Comparison of ENCODE assay signal across 8 mouse cellular contexts in the genomic region with DNA sequence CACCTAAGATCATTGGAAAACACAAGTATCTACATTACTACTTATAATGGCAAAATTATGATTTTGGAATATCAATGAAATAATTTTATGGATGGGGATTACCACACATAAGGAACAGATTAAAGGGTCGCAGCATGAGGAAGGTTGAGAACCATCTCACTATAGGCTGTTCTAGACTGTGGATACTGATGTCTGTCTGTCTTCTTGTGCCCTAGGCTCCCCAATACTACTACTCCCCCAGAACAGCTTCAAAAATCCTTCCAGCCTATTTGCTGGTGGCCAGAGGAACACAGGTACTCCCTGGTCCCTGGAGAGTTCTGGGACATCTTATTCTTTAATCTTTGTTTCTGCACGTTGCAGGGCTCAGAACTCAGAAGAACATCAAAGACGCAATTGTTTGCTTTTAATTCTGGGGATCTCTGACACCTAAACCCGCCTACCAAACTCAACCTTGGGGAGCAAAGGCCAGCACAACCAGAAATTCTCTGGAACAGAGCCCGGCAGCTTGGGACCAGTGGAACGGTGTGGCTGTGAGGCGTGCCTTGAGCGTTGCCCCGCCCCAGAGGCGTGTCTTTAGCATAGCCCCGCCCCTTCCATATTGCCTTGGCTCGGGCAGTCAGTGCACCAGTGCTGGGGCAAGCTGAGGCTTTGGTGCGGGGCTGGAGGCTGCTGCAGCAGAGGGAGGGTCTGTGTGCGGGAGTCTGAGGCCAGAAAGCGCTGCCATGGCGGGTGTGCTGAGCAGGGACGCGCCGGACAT. TPM values are rescaled to one million over a fixed set of nuclear protein-coding genes. Genes with fewer than 3 reads are reported as not detected.
DNase-seq lines count a peak whose midpoint lies in the region; ATAC-seq lines count a peak whose summit lies in the region.

A gene (plus strand): TSS at position 576 of the 757 bp plus-strand sequence.

- peak within 1 kb of the TSS; percentile 84 for H3K4me2 ChIP-seq in embryonic facial prominence, embryonic 11.5 days (ENCODE audit: low read depth, low read length)
- peak within 1 kb of the TSS; percentile 91 for H3K4me2 ChIP-seq in midbrain, embryonic 13.5 days (replicated peaks)
- peak within 1 kb of the TSS; percentile 81 for H3K4me2 ChIP-seq in stomach, embryonic 15.5 days

- DNase-seq in layer of hippocampus, adult 11-12 months (ENCODE audit: low spot score): peak; percentile 79
- DNase-seq in layer of hippocampus, adult 9-10 months (ENCODE audit: low spot score): no peak
- DNase-seq in embryonic facial prominence, embryonic 11.5 days (ENCODE audit: low spot score): peak; percentile 92
- peak; percentile 84 for DNase-seq in kidney, adult 11 months
- DNase-seq in limb, embryonic 10.5 days (ENCODE audit: low spot score): peak; percentile 88

- peak within 1 kb of the TSS; percentile 62 for H3K4me3 ChIP-seq in embryonic facial prominence, embryonic 11.5 days (ENCODE audit: low read depth, low read length)
- H3K4me3 ChIP-seq in limb, embryonic 10.5 days: peak within 1 kb of the TSS; percentile 67
- peak within 1 kb of the TSS; percentile 66 for H3K4me3 ChIP-seq in midbrain, embryonic 13.5 days (replicated peaks)
- peak within 1 kb of the TSS; percentile 67 for H3K4me3 ChIP-seq in stomach, embryonic 15.5 days (replicated peaks)

- H3K27ac ChIP-seq in embryonic facial prominence, embryonic 11.5 days (replicated peaks; ENCODE audit: low read depth, low read length): no peak within 1 kb of the TSS
- H3K27ac ChIP-seq in limb, embryonic 10.5 days: peak within 1 kb of the TSS; percentile 86
- no peak within 1 kb of the TSS for H3K27ac ChIP-seq in midbrain, embryonic 13.5 days
- H3K27ac ChIP-seq in stomach, embryonic 15.5 days: peak within 1 kb of the TSS; percentile 17; the same call in 1 of the 2 replicates

- peak within 1 kb of the TSS; percentile 65 for H3K9ac ChIP-seq in embryonic facial prominence, embryonic 11.5 days (replicated peaks; ENCODE audit: low read length)
- H3K9ac ChIP-seq in midbrain, embryonic 13.5 days (replicated peaks): peak within 1 kb of the TSS; percentile 74
- H3K9ac ChIP-seq in stomach, embryonic 15.5 days: peak within 1 kb of the TSS; percentile 39; the same call in 1 of the 2 replicates

- no peaks in the 10 kb centered on the region for H3K36me3 ChIP-seq in embryonic facial prominence, embryonic 11.5 days (replicated peaks; ENCODE audit: control insufficient read depth, insufficient read depth, low read depth, low read length)
- no peaks in the 10 kb centered on the region for H3K36me3 ChIP-seq in limb, embryonic 10.5 days
- no peaks in the 10 kb centered on the region for H3K36me3 ChIP-seq in midbrain, embryonic 13.5 days
- no peaks in the 10 kb centered on the region for H3K36me3 ChIP-seq in stomach, embryonic 15.5 days

- ATAC-seq in embryonic facial prominence, embryonic 11.5 days (replicated peaks; ENCODE audit: insufficient number of reproducible peaks, low FRiP score, low TSS enrichment, low read depth): peak; percentile 100
- peak; percentile 53 for ATAC-seq in granulocyte monocyte progenitor cell, adult 5-6 weeks (replicated peaks; ENCODE audit: poor library complexity, severe bottlenecking)
- peak; percentile 100 for ATAC-seq in midbrain, embryonic 13.5 days
- peak; percentile 100 for ATAC-seq in stomach, embryonic 15.5 days (ENCODE audit: insufficient read depth, low FRiP score, low read depth)

- H3K9me3 ChIP-seq in embryonic facial prominence, embryonic 11.5 days (replicated peaks; ENCODE audit: control insufficient read depth, low read length): no peaks in the 10 kb centered on the region
- H3K9me3 ChIP-seq in limb, embryonic 10.5 days (replicated peaks): no peaks in the 10 kb centered on the region
- H3K9me3 ChIP-seq in midbrain, embryonic 13.5 days: no peaks in the 10 kb centered on the region
- no peaks in the 10 kb centered on the region for H3K9me3 ChIP-seq in stomach, embryonic 15.5 days

- H3K4me1 ChIP-seq in embryonic facial prominence, embryonic 11.5 days (ENCODE audit: control insufficient read depth, insufficient read depth, low read length): no peaks in the 10 kb centered on the region
- H3K4me1 ChIP-seq in limb, embryonic 10.5 days: peaks cover 2% of the 10 kb centered on the region; the same call in 1 of the 2 replicates
- H3K4me1 ChIP-seq in midbrain, embryonic 13.5 days (replicated peaks): peaks cover 11% of the 10 kb centered on the region
- H3K4me1 ChIP-seq in stomach, embryonic 15.5 days: no peaks in the 10 kb centered on the region

- no peaks in the 10 kb centered on the region for H3K27me3 ChIP-seq in embryonic facial prominence, embryonic 11.5 days (ENCODE audit: control insufficient read depth, insufficient read depth, low read length)
- H3K27me3 ChIP-seq in limb, embryonic 10.5 days (ENCODE audit: low read depth, poor library complexity, severe bottlenecking): no peaks in the 10 kb centered on the region
- no peaks in the 10 kb centered on the region for H3K27me3 ChIP-seq in midbrain, embryonic 13.5 days
- H3K27me3 ChIP-seq in stomach, embryonic 15.5 days (replicated peaks): no peaks in the 10 kb centered on the region

- 5% methylated on average over 19 of the region's 19 CpGs for WGBS in embryonic facial prominence, embryonic 11.5 days
- 5% methylated on average over 19 of the region's 19 CpGs for WGBS in limb, embryonic 10.5 days
- WGBS in midbrain, embryonic 13.5 days: 7% methylated on average over 19 of the region's 19 CpGs
- 6% methylated on average over 18 of the region's 19 CpGs for WGBS in stomach, embryonic 15.5 days

RNA-seq across cellular contexts. Expression of the gene that starts here (rescaled TPM):
- 6.4 and 6.5 TPM in 2 replicates for polyA plus RNA-seq in embryonic facial prominence, embryonic 11.5 days (2014; fragmentation: Nextera tagmentation; extraction: Ambion mirVana)
- total RNA-seq in granulocyte monocyte progenitor cell, adult 5-6 weeks (2014; fragmentation: Nextera tagmentation): not detected in 2 replicates
- not detected in 2 replicates for total RNA-seq in granulocyte monocyte progenitor cell, adult 5-6 weeks (2017)
- 8.8 and 10.9 TPM in 2 replicates for polyA plus RNA-seq in limb, embryonic 10.5 days (2016; fragmentation: Nextera tagmentation; extraction: Ambion mirVana)
- polyA plus RNA-seq in midbrain, embryonic 13.5 days (2015; fragmentation: Nextera tagmentation; extraction: Ambion mirVana): 2.9 and 3.6 TPM in 2 replicates
- 15.2 and 16.1 TPM in 2 replicates for polyA plus RNA-seq in stomach, embryonic 15.5 days (2015; fragmentation: Nextera tagmentation; extraction: Ambion mirVana)

Comparison
In these comparisons a context has a peak if more than half of its experiments do, and no peak if none do; other contexts are left out.
1. Peak in ATAC-seq in granulocyte monocyte progenitor cell, adult 5-6 weeks; RNA of the gene not detected or under 1 TPM.
2. H3K27ac ChIP-seq: peak in limb, embryonic 10.5 days (single experiment) and stomach, embryonic 15.5 days (single experiment); none in embryonic facial prominence, embryonic 11.5 days (single experiment) and midbrain, embryonic 13.5 days (single experiment).
3. Peak in every context shown above with its lines, with median percentiles within 50 percentile points of each other: ATAC-seq, H3K4me2 ChIP-seq, H3K4me3 ChIP-seq and H3K9ac ChIP-seq.